Mouse (Mus musculus): ENCODE data around the gene Dnajb3.

DNA sequence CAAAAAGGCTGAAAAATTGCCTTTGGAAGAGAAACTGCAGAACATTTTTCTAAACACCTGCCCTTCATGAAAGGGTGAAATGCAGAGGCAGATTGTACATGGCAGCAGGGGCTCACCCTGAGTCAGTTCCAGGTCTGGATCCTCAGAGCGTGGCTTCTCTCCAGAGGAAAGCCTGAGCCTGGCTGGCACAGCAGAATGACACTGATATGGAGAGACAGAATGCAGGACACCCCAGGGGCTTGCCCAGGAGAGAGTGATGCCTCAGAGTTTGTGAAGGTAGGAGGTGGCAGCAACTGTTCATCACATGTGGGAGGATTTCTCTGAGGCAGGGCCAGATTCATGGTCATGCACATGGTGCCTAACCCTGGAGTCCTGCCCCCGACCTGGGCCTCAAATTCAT is 5.6 kb downstream of the Dnajb3 start:
- TF ChIP-seq MAX (IDR thresholded peaks at IDR 0.05) (no peak), CTCF (IDR thresholded peaks at IDR 0.05; ENCODE audit: control insufficient read depth, insufficient read depth, insufficient read length) (no peak)

Measured in C2C12 (cell line).